Mouse (Mus musculus) lung, embryonic 16.5 days (tissue): ENCODE results near the gene Eva1c. TPM values are rescaled to one million over a fixed set of nuclear protein-coding genes. Genes with fewer than 3 reads are reported as not detected.
A peak's percentile ranks its signal among the peaks of the same experiment; 100 is the strongest.

Source experiments
- ATAC-seq: fragments of 200-750 bp; cut with Nextera tagmentation; 2 replicates; pipeline ENCODE4 v1.8.0; 2017; ENCODE audit warnings: low read depth, mild to moderate bottlenecking, moderate library complexity
- H3K27ac ChIP-seq: fragments of 300-500 bp; sonication (generic); 2 replicates; pipeline ENCODE4 v1.5.1; 2014; ENCODE audit warnings: mild to moderate bottlenecking, control low read depth, low read length
- H3K27me3 ChIP-seq: fragments of 300-500 bp; sonication (generic); 2 replicates; pipeline ENCODE4 v1.6.1; 2014; ENCODE audit warnings: low read depth, low read length, mixed read lengths; ENCODE audit not compliant: control insufficient read depth, insufficient read depth
- H3K36me3 ChIP-seq: fragments of 300-500 bp; sonication (generic); 2 replicates; pipeline ENCODE4 v1.6.1; 2014; ENCODE audit warnings: low read length; ENCODE audit not compliant: control insufficient read depth, insufficient read depth
- H3K4me1 ChIP-seq: fragments of 300-500 bp; sonication (generic); replicated peaks from 2 replicates; pipeline ENCODE4 v1.6.1; 2014; ENCODE audit warnings: low read length, mixed read lengths; ENCODE audit not compliant: control insufficient read depth, insufficient read depth
- H3K4me2 ChIP-seq: fragments of 300-500 bp; sonication (generic); 2 replicates; pipeline ENCODE4 v1.6.1; 2014; ENCODE audit warnings: low read depth, low read length, control low read depth
- H3K4me3 ChIP-seq: fragments of 300-500 bp; sonication (generic); 2 replicates; pipeline ENCODE4 v1.5.1; 2014; ENCODE audit warnings: mild to moderate bottlenecking, low read length, control low read depth
- H3K9ac ChIP-seq: fragments of 300-500 bp; sonication (generic); 2 replicates; pipeline ENCODE4 v1.6.1; 2014; ENCODE audit warnings: low read length, control low read depth
- H3K9me3 ChIP-seq: fragments of 300-500 bp; sonication (generic); 2 replicates; pipeline ENCODE4 v1.6.1; 2016; ENCODE audit warnings: low read length; ENCODE audit not compliant: control insufficient read depth
- WGBS: fragments of 180-500 bp; shearing (Covaris S2); extraction: QIAGEN DNeasy Blood & Tissue Kit; methylation state at CpG from one replicate; pipeline ENCODE4 v1.1.7; 2014; 5-methylcytosine and 5-hydroxymethylcytosine counted together
- polyA plus RNA-seq: library from polyadenylated mRNA; unstranded; fragments of >200 nt; fragmentation: Nextera tagmentation; extraction: Ambion mirVana; gene quantifications from 2 replicates; pipeline ENCODE4 v1.2.1, GENCODE M21; 2015

Gene Eva1c
- polyA plus RNA-seq, 1 experiment from 2014 or later, result 4.6 TPM

DNA sequence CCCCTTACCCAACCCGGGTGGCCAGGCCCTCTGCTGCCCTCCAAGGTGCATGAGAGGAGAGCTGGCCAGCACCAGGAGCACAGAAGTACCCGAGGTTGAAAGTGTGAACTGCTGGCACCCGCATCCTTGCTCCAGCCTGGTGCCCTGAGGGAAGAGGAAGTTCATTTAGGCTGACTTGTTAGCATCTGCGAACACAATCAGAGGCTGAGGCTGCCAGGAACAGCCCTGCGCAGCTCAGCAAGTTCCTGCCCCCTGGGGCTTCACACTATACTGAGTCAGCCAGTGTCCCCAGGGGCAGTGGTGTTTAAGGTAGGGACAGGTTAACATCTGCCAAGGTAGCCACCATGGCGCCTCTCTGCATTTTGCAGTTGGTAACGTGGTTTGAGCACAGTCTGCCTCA, 41.6 kb downstream of the Eva1c start:
- no peak for ATAC-seq
- no peak overlapping the region for H3K27ac ChIP-seq
- no peak overlapping the region for H3K4me2 ChIP-seq
- 25% methylated on average over 7 of the region's 7 CpGs for WGBS
- no peaks in the 10 kb centered on the region for H3K9me3 ChIP-seq
- H3K4me3 ChIP-seq, result no peak overlapping the region
- H3K9ac ChIP-seq, result no peak overlapping the region
- H3K36me3 ChIP-seq, result no peaks in the 10 kb centered on the region
- H3K27me3 ChIP-seq, result no peaks in the 10 kb centered on the region
- H3K4me1 ChIP-seq, result peaks cover 7% of the 10 kb centered on the region; the same call in 1 of the 2 replicates

DNA sequence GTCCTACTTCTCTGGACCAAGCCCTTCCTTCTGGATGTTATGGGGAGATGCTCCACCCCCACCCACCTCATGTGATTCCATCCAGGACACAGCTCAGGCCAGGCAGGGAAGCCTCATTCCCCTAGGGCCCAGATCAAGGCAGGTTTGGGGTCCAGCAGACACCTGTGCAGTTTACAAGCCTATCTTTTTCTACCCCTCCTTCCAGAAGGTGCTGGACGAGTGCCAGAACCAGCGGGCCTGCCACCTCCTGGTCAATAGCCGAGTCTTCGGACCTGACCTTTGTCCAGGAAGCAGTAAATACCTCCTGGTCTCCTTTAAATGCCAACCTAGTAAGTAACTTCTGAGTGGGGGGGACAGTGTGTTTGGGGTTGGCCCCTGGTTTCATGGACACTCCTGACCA, 42.8 kb downstream of the Eva1c start:
- Histone ChIP-seq H3K4me2 (no peak overlapping the region), H3K27me3 (no peaks in the 10 kb centered on the region), H3K9me3 (no peaks in the 10 kb centered on the region), H3K36me3 (no peaks in the 10 kb centered on the region), H3K9ac (no peak overlapping the region), H3K4me1 (peaks cover 7% of the 10 kb centered on the region; the same call in 1 of the 2 replicates), H3K27ac (no peak overlapping the region), H3K4me3 (no peak overlapping the region)
- 66% methylated on average over 4 of the region's 4 CpGs for WGBS
- ATAC-seq, result no peak

DNA sequence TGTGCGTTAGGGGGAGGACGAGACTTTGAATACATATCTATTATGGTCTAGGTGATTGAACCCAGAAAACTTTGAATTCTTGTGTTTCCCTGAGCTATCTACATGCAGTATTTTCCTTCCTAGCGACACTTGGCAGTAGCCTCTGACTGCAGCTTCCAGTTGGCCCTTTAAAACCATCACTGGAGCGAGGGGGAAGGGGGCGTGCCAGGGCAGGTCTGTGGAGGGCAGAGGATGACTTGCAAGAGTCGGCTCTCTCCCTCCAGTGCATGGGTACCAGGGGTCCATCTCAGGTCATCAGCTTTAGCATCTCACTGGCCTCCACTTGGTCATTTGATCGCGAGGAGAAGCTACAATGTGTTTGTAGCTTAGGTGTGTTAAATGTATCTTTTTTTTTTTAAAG, 46.4 kb downstream of the Eva1c start:
- no peak for ATAC-seq
- no peaks in the 10 kb centered on the region for H3K27me3 ChIP-seq
- 69% methylated on average over 8 of the region's 8 CpGs for WGBS
- H3K9ac ChIP-seq, result no peak overlapping the region
- H3K27ac ChIP-seq, result no peak overlapping the region
- H3K36me3 ChIP-seq, result no peaks in the 10 kb centered on the region
- H3K4me1 ChIP-seq, result no peaks in the 10 kb centered on the region
- no peaks in the 10 kb centered on the region for H3K9me3 ChIP-seq
- no peak overlapping the region for H3K4me3 ChIP-seq
- no peak overlapping the region for H3K4me2 ChIP-seq

DNA sequence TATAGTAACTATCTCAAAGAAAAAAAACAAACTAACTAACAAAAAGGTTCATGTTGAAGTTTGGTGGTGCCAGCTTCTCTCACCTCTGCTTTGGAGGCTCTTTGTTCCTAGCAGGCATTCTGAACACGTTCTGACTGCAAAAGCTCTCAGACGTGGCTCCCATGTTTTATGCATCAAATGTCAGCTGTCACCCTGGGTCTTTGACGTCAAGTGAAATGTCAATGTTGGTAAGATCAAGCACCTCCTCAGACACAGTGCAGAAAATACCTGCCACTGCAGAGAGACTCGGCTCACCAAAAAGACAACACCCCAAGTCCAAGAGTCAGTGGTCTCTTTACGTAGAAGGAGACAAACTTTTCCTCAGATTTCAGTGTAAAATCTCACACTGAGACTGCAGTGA, 48.0 kb downstream of the Eva1c start:
- H3K27ac ChIP-seq, result no peak overlapping the region
- no peak overlapping the region for H3K4me3 ChIP-seq
- 48% methylated on average over 5 of the region's 5 CpGs for WGBS
- H3K4me2 ChIP-seq, result no peak overlapping the region
- H3K36me3 ChIP-seq, result no peaks in the 10 kb centered on the region
- ATAC-seq, result no peak
- no peaks in the 10 kb centered on the region for H3K27me3 ChIP-seq
- H3K4me1 ChIP-seq, result no peaks in the 10 kb centered on the region
- no peaks in the 10 kb centered on the region for H3K9me3 ChIP-seq
- no peak overlapping the region for H3K9ac ChIP-seq

DNA sequence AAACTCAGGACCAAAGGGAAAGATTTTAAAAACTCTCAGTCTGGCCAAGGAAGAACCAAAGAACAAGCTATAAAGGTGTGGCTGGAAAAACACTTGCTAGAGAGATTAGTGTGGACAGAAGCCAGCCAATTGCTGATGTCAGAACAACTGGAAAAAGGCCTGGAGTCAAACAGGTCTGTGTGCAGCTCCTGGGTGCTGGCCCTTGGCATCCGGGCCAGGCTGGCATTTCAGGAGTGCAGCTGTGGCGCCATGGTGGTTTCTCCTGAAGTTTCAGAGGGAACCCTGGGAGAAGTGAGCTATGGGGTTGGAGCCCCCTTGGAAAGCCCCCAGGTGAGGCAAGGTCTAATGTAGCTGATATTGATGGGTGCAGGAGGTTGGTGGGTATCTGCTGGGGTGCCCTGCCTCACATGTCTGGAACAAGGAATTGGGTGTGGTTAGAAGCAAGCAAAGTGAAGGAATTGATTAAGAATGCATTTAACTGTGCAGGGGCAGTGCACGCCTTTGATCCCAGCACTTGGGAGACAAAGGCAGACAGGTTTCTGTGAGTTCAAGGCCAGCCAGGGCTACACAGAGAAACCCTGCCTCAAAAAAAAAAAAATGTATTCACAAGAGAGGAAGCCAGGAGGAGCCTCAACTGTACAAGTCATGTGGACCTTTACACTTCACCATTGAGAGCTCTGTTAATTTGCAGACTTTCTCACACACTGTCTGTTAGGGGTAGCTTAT, 51.8 kb downstream of the Eva1c start:
- no peaks in the 10 kb centered on the region for H3K27me3 ChIP-seq
- 84% methylated on average over 3 of the region's 3 CpGs for WGBS
- H3K36me3 ChIP-seq, result no peaks in the 10 kb centered on the region
- no peak overlapping the region for H3K27ac ChIP-seq
- H3K9me3 ChIP-seq, result no peaks in the 10 kb centered on the region
- H3K4me1 ChIP-seq, result peaks cover 9% of the 10 kb centered on the region
- H3K9ac ChIP-seq, result no peak overlapping the region
- no peak overlapping the region for H3K4me2 ChIP-seq
- ATAC-seq, result no peak
- no peak overlapping the region for H3K4me3 ChIP-seq

DNA sequence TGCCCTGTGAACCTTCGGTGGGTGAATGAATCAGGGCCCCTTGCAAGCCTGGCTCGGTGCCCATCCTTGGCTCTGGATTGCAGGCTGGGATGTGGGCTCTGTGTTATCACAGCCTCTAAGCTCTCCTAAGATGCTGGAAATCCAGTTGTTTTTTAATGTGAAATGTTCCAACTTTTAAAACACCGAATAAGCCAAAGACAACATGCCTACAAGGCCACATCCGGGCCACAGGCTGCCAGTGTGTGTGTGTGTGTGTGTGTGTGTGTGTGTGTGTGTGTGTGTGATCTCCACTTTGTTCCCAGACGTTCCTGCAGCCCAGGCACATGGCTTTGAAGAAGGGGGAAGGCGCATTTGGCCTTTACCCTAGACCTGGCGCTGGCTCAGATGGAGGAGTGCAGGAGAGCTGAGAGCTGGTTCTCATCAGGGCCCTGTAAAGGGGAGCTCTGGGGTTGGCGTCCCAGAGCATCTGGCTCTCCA, 56.0 kb downstream of the Eva1c start:
- Histone ChIP-seq H3K27ac (no peak overlapping the region), H3K36me3 (no peaks in the 10 kb centered on the region), H3K4me1 (peaks cover 16% of the 10 kb centered on the region), H3K9ac (no peak overlapping the region), H3K4me3 (no peak overlapping the region), H3K4me2 (no peak overlapping the region), H3K27me3 (no peaks in the 10 kb centered on the region), H3K9me3 (no peaks in the 10 kb centered on the region)
- ATAC-seq, result peak; percentile 56
- 45% methylated on average over 7 of the region's 8 CpGs for WGBS

DNA sequence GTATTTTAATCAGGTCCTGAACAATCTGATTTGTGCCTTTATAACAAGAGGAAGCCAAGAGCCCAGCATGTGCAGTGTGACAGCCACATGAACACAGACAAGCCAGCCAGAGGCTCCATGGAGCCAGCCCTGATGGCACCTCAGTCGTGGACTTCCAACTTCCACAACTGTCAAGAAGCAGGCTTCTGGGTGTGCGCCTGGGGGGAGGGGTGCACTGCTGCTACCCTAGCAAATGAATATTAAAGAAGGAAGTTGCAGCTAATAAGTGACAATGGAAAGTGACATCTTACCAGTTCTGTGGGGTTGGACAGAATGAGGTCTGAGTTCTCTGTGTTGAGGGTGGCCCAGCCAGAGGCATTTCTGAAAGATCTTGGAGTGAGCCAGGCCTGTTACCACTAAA, 58.8 kb downstream of the Eva1c start:
- WGBS, result 48% methylated on average over 2 of the region's 2 CpGs
- peak overlapping the region; percentile 18 for H3K27ac ChIP-seq
- H3K4me2 ChIP-seq, result no peak overlapping the region
- peaks cover 16% of the 10 kb centered on the region for H3K4me1 ChIP-seq
- H3K36me3 ChIP-seq, result no peaks in the 10 kb centered on the region
- no peak overlapping the region for H3K9ac ChIP-seq
- H3K9me3 ChIP-seq, result 0 out of 2 replicates have a peak, but pooled peaks cover 3% of the 10 kb centered on the region
- H3K27me3 ChIP-seq, result no peaks in the 10 kb centered on the region
- no peak for ATAC-seq
- H3K4me3 ChIP-seq, result no peak overlapping the region

DNA sequence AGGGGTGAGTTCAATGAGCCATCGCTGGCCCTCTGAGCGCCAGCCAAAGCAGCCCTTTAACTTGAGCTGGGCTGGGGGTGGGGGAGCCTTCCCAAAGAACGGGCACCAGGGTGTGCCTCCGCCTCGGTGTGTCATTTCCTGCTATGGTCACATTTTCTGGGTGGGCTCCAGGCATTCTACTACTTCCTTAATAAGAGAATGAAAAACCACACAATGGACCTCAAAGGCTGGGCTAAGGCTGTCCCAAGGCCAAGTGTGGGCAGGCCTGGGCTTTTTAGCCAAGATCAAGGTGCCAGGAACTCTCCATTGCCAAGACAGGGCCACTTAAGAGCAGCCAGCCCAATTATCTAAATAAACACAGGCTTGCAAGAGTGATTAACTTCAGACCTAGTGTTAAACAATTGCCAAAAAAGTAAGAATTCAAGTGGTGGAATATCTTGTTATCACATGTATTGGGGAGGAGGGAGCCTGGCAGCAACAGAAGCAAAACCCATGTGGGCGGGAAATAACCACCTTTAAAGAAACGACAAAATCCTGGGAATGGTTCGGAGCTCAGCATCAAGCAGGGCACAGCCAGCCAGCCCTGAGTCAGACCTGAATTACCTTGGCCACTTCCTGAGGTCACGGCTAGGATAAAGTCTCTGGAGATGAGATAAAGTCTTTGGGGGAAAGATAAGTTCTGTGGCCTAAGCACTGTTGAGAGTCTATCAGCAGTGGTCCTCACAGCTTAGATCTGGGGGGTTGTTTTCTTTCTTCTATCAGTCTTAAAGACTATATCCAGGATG, 59.5 kb downstream of the Eva1c start:
- H3K27ac ChIP-seq, result peak overlapping the region; percentile 63; the same call in 1 of the 2 replicates
- peak; percentile 75 for ATAC-seq
- peaks cover 16% of the 10 kb centered on the region for H3K4me1 ChIP-seq

DNA sequence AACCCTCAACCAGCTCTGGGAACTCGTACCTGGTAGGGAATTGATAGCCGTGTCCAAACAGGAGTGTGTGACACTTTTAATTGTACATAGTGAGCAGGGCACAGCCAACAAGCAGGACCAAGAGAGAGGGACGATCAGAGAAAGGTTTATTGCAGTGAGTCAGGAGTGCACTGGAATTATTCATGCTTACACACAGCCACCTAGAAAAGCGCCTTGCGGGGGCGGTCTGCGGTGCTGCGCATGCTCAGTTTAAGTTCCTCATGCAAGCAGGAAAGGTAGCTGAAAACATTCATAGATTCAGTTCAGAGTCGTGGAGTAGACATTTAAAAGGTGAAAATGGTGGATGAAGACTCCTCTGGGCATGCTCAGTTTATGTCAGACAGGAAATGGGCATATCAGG, 64.2 kb downstream of the Eva1c start:
- 84% methylated on average over 9 of the region's 9 CpGs for WGBS
- no peak for ATAC-seq

More for the DNA sequence above, 59.5 kb downstream of the Eva1c start:
- Histone ChIP-seq H3K36me3 (no peaks in the 10 kb centered on the region), H3K9ac (no peak overlapping the region), H3K27me3 (no peaks in the 10 kb centered on the region), H3K4me3 (no peak overlapping the region), H3K9me3 (0 out of 2 replicates have a peak, but pooled peaks cover 3% of the 10 kb centered on the region), H3K4me2 (no peak overlapping the region)
- WGBS, result 44% methylated on average over 9 of the region's 9 CpGs

More for the DNA sequence above, 64.2 kb downstream of the Eva1c start:
- Histone ChIP-seq H3K36me3 (no peaks in the 10 kb centered on the region), H3K27me3 (peaks cover 3% of the 10 kb centered on the region; the same call in 1 of the 2 replicates), H3K4me2 (no peak overlapping the region), H3K4me1 (peaks cover 11% of the 10 kb centered on the region; the same call in 1 of the 2 replicates), H3K27ac (no peak overlapping the region), H3K9ac (no peak overlapping the region), H3K4me3 (no peak overlapping the region), H3K9me3 (0 out of 2 replicates have a peak, but pooled peaks cover 3% of the 10 kb centered on the region)
